Mouse (Mus musculus): ENCODE measurements around the gene Smim5.

GRCm38 (mm10) chr11:115888020-115888419, 11.7 kb upstream of the Smim5 start:
- TF ChIP-seq POLR2A (IDR thresholded peaks at IDR 0.05; ENCODE audit: insufficient read depth, low read depth, low read length) (no peak), CTCF (IDR thresholded peaks at IDR 0.05; ENCODE audit: insufficient read depth, low read depth, low read length) (no peak)

Measured in olfactory bulb, adult 2 months (tissue).